Mouse (Mus musculus) T-cell, adult 2 months (primary cell): ENCODE measurements around the gene Cd300a.
A peak's percentile ranks its signal among the peaks of the same experiment; 100 is the strongest.

Experiments
- DNase-seq: peaks from one replicate; pipeline ENCODE4 v3.0.0; 2022; ENCODE audit warnings: low spot score

Cd300a gene

GRCm38 (mm10) chr11:114889991-114890518 lies at the start of gene Cd300a:
Gene Cd300a, plus strand, starts transcription at chr11:114890041.
- DNase-seq = no peak

GRCm38 (mm10) chr11:114843818-114844463 lies 45.9 kb upstream of the Cd300a start:
- no peak for DNase-seq

- no peak for DNase-seq
Measured at GRCm38 (mm10) chr11:114844464-114845220, 45.2 kb upstream of the Cd300a start.

GRCm38 (mm10) chr11:114846336-114846735 lies 43.5 kb upstream of the Cd300a start:
- DNase-seq = no peak

GRCm38 (mm10) chr11:114847008-114847407 lies 42.8 kb upstream of the Cd300a start:
- DNase-seq = no peak

- no peak for DNase-seq
Measured at GRCm38 (mm10) chr11:114849572-114849971, 40.3 kb upstream of the Cd300a start.

- DNase-seq = no peak
Measured at GRCm38 (mm10) chr11:114850066-114850451, 39.8 kb upstream of the Cd300a start.

GRCm38 (mm10) chr11:114850452-114851268 lies 39.2 kb upstream of the Cd300a start, which contains the start of gene Gprc5c:
Gene Gprc5c, plus strand, starts transcription at chr11:114851152.
- no peak for DNase-seq

- DNase-seq = no peak
Measured at GRCm38 (mm10) chr11:114851269-114851607, 38.6 kb upstream of the Cd300a start.

- no peak for DNase-seq
Measured at GRCm38 (mm10) chr11:114851608-114852310, 38.1 kb upstream of the Cd300a start.

GRCm38 (mm10) chr11:114852311-114853173 lies 37.3 kb upstream of the Cd300a start:
- no peak for DNase-seq

- no peak for DNase-seq
Measured at GRCm38 (mm10) chr11:114853174-114853838, 36.5 kb upstream of the Cd300a start.

GRCm38 (mm10) chr11:114854581-114854980 lies 35.3 kb upstream of the Cd300a start:
- DNase-seq = no peak

GRCm38 (mm10) chr11:114856125-114856524 lies 33.7 kb upstream of the Cd300a start:
- no peak for DNase-seq

- peak; percentile 44 for DNase-seq
Measured at GRCm38 (mm10) chr11:114858641-114859040, 31.2 kb upstream of the Cd300a start.

GRCm38 (mm10) chr11:114861057-114861456 lies 28.8 kb upstream of the Cd300a start:
- DNase-seq = no peak

- no peak for DNase-seq
Measured at GRCm38 (mm10) chr11:114862687-114863086, 27.2 kb upstream of the Cd300a start.

GRCm38 (mm10) chr11:114863918-114864420 lies 25.9 kb upstream of the Cd300a start:
- DNase-seq = no peak

- DNase-seq = no peak
Measured at GRCm38 (mm10) chr11:114865999-114866398, 23.8 kb upstream of the Cd300a start.
